Mouse (Mus musculus): ENCODE data around the gene Fastkd5. TPM values are rescaled to one million over a fixed set of nuclear protein-coding genes. Genes with fewer than 3 reads are reported as not detected.
A peak's percentile ranks its signal among the peaks of the same experiment; 100 is the strongest.
"Not testable (repeated sequence)": the region's sequence is repeated elsewhere in the genome, so short reads cannot be mapped to it uniquely, and the experiment has no call there.

The Fastkd5 gene
- total RNA-seq, 1 experiment from 2014 or later = 22.8 TPM

DNA sequence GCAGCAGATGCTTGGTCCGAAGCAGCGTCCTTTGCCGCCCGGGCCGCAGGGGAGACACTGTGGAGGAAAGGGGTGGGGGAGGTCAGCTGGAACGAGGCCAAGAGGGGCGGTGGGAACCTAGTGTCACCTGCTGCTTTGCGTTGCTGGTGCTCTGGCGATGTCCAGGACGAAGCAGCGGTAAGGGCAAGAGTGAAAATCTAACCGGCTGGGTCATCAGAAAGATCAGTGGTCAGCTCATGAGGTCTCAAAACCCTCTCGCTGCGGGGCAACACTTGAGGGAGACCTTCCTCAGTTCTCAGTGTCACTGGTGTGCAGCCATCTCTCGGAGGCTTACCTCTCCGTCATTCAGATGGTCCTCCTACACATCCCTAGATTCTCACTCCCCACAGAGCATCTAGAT is 48.6 kb downstream of the Fastkd5 start:
- no peak for ATAC-seq (replicated peaks; ENCODE audit: low read depth, poor library complexity, severe bottlenecking)

DNA sequence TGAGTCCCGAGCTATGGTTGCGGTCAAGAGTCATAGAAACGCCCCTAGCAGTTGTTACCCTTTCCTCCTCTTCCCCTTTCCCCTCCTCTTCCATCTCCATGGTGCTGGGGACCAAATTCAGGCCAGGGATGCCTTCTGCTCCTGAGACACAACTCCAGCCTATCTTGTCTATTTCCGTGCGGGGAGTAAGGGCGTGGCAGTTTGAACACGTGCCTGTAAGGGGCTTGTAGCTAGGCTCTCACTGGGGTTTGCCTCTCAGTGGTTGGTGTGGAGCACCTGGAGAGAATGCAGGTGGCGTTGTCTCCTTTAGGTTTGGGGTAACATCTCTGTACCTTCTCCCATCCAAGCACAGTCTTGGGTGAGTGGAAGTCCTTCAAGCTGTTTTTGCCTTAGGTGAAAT is 50.0 kb downstream of the Fastkd5 start:
- peak; percentile 20; the same call in 1 of the 2 replicates for ATAC-seq (replicated peaks; ENCODE audit: low read depth, poor library complexity, severe bottlenecking)

DNA sequence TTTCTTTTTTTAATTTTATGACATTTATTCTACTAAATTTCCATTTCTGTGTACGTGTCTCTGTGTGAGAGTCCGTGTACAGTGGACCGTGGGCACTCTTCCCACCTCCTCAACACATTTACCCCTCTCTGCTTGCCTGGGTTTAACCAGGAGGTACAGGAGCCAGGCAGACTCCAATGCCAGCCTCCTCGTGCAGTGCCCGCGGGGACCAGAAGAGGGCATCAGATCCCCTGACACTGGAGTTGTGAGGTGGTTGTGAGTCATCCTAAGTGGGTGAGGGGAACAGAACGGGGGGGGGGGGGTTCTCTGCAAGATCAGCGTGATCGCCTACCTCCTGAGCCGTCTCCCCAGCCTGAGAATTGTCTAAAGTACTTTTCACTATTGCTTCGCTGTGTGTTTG is 51.7 kb downstream of the Fastkd5 start:
- peak; percentile 50 for ATAC-seq (replicated peaks; ENCODE audit: low read depth, poor library complexity, severe bottlenecking)

DNA sequence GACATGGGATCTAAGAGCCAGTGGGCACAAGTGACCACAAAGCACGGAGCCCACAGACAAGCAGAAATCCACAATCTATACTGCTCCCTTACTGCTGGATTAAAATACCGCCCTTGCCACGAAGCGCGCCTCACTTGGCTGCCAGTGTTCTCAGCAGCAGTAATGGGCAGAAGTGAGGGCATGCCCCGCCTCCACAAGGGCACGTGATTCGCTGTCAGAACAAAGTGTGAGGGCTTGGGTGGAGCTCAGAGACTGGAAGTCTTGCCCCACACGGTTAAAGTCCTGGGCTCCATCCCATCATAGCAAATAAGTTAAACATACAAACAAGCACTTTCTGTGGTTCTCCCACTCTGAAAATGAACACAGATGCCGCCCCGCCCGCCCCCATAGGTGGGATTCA is 52.2 kb downstream of the Fastkd5 start:
- peak; percentile 53 for ATAC-seq (replicated peaks; ENCODE audit: low read depth, poor library complexity, severe bottlenecking)

DNA sequence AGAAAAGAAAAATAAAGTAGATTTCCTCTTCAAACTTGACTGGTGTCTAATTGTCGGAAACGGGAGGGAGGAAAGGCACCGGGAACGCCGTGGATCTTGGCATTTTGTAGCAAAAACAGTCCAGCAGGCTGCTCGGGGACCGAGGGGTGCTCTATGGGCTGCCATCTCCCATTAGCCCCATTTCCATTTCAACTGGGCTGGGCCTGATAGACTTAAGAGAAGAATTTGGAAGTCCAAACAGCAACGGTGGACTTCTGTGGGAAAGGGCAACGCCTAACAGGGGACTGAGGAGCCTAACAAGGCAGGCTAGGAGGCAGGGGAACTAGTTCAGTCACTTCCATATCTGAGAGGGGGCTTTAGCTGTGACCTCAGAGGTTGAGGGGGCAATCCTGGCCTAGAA is 52.8 kb downstream of the Fastkd5 start:
- ATAC-seq (replicated peaks; ENCODE audit: low read depth, poor library complexity, severe bottlenecking) = no peak

DNA sequence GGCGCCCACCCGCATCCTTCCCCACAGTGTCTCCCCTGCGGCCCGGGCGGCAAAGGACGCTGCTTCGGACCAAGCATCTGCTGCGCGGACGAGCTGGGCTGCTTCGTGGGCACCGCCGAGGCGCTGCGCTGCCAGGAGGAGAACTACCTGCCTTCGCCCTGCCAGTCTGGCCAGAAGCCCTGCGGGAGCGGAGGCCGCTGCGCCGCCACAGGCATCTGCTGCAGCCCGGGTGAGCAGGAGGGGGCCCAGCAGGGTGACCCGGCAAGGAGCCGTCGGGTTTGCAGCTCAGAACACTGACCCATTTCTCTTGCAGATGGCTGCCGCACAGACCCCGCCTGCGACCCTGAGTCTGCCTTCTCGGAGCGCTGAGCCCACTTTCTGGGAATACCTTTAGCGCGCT is 53.3 kb downstream of the Fastkd5 start:
- ATAC-seq (replicated peaks; ENCODE audit: low read depth, poor library complexity, severe bottlenecking) = not testable (repeated sequence)

DNA sequence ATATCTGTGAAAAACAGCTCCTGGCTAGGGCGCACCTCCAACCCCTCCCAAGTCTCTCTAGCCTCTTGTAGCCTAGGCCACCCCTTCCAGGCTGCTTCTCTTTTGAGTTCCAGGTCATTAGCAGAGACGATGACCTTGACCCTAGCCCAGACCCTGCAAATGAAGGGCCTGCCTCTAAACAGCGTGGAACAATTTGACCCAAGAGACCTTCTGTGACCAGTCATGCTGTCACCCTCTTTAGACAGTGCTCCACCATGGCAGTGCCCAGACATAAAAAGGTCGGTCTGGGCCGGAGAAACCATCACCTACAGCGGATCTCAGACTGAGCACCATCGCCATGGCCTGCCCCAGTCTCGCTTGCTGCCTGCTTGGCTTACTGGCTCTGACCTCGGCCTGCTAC is 54.0 kb downstream of the Fastkd5 start, which contains the start of gene Oxt:
Gene Oxt (plus strand): TSS at position 301 of the 400 bp plus-strand sequence.
- no peak for ATAC-seq (replicated peaks; ENCODE audit: low read depth, poor library complexity, severe bottlenecking)

DNA sequence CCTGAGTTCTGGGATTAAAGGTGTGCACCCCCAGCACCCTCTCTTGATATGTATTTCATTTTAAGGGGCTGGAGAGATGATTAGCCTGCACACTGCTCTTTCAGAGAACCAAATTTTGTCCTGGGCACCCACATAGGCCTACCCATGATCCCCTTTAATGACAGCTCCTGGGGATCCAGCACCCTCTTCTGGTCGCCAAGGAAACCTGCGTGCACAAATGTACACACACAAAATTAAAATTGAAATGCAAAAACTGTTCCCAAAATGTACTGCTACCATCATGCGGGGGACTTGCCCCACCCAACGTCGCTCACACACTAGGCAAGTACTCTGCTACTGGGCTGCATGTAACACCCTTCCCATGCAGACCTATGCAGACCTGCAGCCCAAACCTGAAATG is 54.9 kb downstream of the Fastkd5 start:
- ATAC-seq (replicated peaks; ENCODE audit: low read depth, poor library complexity, severe bottlenecking) = no peak

DNA sequence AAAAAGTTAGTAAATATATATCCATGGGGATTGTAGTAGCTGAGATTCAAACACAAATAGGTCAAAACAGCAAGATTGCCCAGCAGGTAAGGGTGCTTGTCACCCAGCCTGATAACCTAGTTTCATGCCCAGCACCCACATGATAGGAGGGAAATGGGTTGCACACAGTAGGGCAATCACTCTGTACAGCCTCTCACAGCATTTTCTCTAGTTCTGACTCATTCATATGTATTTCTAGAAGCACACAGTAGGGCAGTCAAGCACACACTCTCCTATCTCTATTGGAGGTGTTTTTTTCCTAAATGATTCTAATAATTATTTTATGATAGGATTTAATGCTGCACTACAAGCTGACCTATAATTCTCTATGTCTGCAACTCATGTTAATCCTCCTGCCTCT is 59.9 kb downstream of the Fastkd5 start:
- ATAC-seq (replicated peaks; ENCODE audit: low read depth, poor library complexity, severe bottlenecking) = no peak

DNA sequence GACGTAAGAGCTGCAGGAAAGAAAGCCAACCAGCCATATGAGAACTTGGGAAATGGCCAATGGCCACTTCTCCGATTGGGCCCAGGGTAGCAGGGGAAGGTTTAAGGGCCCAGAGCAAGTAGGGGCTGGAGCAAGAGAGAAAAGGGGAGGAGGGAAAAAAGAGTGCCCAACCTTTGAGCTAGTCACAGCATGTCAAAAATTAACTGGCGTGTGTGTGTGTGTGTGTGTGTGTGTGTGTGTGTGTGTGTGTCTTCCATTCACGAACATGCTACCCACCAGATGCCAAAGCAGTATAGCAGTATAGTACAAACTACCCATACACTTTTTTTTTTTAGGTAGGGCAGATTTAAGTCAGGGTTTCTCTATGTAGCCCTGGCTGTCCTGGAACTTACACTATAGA is 60.9 kb downstream of the Fastkd5 start:
- ATAC-seq (replicated peaks; ENCODE audit: low read depth, poor library complexity, severe bottlenecking) = no peak

DNA sequence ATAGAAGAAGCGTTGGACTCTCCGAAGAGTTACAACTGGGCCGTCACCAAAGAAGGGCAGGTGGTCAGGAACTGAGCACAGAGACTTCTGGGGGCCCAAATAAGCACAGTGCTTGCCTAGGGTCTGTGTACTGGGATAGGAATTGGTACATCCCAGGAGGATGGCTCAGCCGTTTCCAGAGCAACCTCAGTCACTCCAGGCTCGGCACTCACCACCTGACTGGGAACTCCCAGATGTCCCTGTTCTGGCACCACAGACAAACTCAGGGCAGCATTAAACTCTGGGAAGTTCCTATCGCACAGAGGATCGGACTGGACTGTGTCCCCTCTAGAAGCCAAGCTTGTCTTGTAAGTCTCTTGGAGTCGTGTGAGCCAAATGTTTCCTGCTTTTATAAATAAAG is 64.8 kb downstream of the Fastkd5 start:
- ATAC-seq (replicated peaks; ENCODE audit: low read depth, poor library complexity, severe bottlenecking) = no peak

DNA sequence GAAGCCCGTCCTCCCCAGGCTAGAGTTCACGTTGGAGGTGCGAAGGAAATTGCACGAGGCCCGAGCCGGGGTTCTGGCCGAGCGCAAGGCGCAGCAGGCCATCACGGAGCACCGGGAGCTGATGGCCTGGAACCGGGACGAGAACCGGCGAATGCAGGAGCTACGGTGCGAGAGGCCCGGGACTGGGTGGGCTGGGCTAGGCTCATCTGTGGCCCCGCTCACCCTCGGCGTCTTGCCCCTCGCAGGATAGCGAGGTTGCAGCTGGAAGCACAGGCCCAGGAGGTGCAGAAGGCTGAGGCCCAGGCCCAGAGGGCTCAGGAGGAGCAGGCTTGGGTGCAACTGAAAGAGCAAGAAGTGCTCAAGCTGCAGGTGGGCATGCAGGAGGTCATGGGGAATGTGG is 65.8 kb downstream of the Fastkd5 start:
- no peak for ATAC-seq (replicated peaks; ENCODE audit: low read depth, poor library complexity, severe bottlenecking)

Other genes starting within 250 kb of the Fastkd5 start
- 0.82 and 4.8 TPM in 2 replicates for gene Cpxm1, start 232.5 kb downstream of the Fastkd5 start, total RNA-seq (2017)
- not detected in 2 replicates for gene Gm28372, start 224.8 kb downstream of the Fastkd5 start, total RNA-seq (2017)
- not detected in 2 replicates for gene 1700020A23Rik, start 224.8 kb downstream of the Fastkd5 start, total RNA-seq (2017)
- gene Tmem239, start 223.5 kb downstream of the Fastkd5 start, total RNA-seq (2017) = not detected in 2 replicates
- gene Vps16, start 205.7 kb downstream of the Fastkd5 start, total RNA-seq (2017) = 111 and 115 TPM in 2 replicates
- gene Pced1a, start 205.3 kb downstream of the Fastkd5 start, total RNA-seq (2017) = 9.0 and 14.7 TPM in 2 replicates
- gene Ptpra, start 179.7 kb downstream of the Fastkd5 start, total RNA-seq (2017) = 88.0 and 117 TPM in 2 replicates
- 52.1 and 53.8 TPM in 2 replicates for gene Mrps26, start 66.3 kb downstream of the Fastkd5 start, total RNA-seq (2017)
- not detected in 2 replicates for gene Oxt, start 53.9 kb downstream of the Fastkd5 start, total RNA-seq (2017)
- gene Avp, start 47.5 kb downstream of the Fastkd5 start, total RNA-seq (2017) = not detected in 2 replicates
- gene Ubox5, start within 50 bp of the Fastkd5 start, total RNA-seq (2017) = 6.3 and 7.3 TPM in 2 replicates
- gene Lzts3, start 12.8 kb upstream of the Fastkd5 start, total RNA-seq (2017) = 0.44 and 0.73 TPM in 2 replicates
- gene Ddrgk1, start 34.6 kb upstream of the Fastkd5 start, total RNA-seq (2017) = 87.6 and 107 TPM in 2 replicates
- gene Itpa, start 37.6 kb upstream of the Fastkd5 start, total RNA-seq (2017) = 69.0 and 86.0 TPM in 2 replicates
- not detected in 2 replicates for gene Slc4a11, start 67.5 kb upstream of the Fastkd5 start, total RNA-seq (2017)